Mouse (Mus musculus) layer of hippocampus, postnatal 36 days (tissue): ENCODE measurements around the gene Kdm5a. TPM values are rescaled to one million over a fixed set of nuclear protein-coding genes. Genes with fewer than 3 reads are reported as not detected.

Experiments
- DNase-seq, 2 experiments: peaks; one replicate each; pipeline ENCODE4 v3.0.0; 2022
- total RNA-seq, 2 experiments: library from RNA; stranded (reverse); gene quantifications; 2 replicates each; pipeline ENCODE4 v1.2.3; 2021

Kdm5a gene
- 10 to 100 TPM; 41.4 to 44.0 TPM for total RNA-seq

- peak; percentile 94 to 95 for DNase-seq
These were observed at the start of gene Kdm5a, which contains the start of gene Ccdc77 for GRCm38 (mm10) chr6:120363688-120364522. TSS of gene Kdm5a (plus strand) at chr6:120364124. TSS of gene Ccdc77 (minus strand) at chr6:120364374.

DNA sequence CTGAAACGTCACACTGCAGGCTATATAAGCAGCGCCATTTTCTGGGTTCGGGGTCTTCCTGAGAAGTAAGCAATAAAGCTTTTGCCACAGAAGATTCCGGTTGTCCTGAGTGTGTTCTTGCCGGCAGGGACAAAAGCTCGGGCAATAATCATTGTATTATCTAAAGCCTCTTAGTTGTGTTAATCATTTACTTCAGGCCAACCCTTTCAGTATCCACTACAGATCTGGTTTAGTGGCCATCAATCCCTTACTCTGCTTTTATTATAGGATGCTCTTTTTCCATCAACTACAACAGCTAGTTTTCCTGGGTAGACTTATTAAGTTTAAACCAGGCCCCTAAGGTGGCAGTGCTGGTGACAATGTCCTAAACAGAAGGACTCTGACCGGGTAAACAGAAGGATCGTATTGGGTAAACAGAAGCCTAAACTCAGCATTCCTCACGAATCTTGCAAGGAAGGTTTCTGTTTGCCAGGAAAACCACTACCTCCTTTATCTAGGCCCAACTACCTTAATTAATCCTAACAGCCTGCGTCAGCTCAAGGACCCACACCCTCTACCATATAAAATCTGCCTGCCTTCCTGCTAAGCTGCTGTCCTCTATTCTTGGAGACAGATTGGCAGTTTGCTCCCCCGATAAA, 45.5 kb upstream of the Kdm5a start:
- no peak for DNase-seq

DNA sequence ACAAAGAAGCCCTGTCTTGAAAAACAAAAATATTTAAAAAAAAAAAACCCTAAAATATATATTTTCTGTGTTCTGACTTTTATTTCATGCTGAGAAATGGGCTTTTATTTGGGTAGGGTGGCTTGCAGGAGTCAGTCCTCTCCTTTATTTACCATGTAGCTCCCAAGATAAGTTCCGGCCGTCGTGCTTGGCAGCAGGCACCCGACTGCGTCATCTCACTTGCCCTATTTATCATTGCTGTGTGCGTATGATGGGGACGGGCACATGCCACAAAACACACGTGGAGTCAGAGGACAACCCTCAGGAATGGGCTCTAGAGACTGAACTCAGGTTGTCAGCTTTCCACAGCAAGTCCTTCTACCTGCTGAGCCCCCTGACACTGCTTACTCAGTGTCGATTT, 44.8 kb upstream of the Kdm5a start:
- no peak for DNase-seq

DNA sequence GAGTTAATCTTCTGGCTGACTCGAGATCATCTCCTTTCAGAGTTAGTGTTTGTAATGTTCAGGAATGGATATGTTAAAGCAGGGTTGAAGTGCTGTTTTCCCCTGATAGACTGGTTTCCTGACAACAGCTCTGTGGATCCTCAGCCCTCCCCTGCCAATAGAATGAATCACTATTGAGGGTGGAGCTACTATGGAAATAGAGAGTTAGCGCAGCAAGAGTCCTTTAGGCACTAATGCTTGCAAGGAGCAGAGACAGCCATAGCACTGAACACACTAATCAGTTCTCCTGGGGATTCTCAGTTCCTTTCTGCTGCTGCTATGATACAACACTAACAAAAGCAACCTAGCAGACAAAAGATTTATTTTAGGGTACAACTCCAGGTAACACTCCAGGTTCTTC, 43.6 kb upstream of the Kdm5a start:
- DNase-seq = no peak

DNA sequence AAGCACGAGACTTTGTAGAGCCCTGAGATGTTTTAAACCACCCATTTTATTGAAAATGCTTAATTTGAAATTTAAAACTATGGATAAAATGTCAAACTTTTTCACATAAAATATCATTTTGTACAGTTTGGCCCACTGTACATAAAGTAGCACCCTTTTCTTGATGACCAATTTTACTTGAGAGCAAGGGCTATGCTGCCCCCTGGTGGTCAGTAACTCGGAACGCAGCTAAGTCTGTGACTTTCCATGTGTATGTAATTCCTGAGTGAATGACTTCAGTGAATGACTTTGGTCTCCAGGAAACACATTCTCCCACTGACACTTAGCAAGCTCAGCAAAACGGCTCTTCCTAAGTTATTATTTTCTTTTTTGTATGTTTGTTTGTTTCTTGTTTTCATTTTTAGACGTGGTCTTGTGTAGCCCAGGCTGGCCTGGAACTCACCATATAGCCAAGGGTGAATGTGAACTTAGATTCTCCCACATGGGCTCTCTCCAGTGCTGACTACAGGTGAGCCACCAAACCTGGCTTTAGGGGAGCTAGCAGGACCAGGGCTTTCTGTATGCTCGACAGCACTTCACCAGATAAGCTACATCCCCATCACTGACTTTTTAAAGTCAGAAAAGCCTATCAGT, 39.5 kb upstream of the Kdm5a start:
- DNase-seq = peak; percentile 22 to 29

DNA sequence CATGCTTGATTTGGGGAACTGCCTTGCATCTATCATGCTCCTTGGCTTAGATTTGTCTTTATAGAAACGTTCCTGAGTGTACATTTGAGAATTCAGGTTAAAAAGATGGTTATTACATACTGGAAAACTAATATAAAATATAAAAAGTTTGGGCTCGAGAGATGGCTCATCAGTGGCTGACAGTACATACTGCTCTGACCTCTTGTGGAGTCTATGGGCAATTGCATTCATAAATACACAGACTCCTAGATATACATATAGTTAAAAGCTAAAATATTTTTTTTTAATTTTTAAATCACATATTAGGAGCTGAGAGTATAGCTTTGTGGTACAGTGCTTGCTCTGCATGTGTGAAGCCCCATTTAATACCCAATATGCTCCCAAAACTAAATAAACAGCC, 31.6 kb upstream of the Kdm5a start:
- DNase-seq = no peak

- DNase-seq = no peak
These were observed 19.9 kb upstream of the Kdm5a start for GRCm38 (mm10) chr6:120343992-120344391.

DNA sequence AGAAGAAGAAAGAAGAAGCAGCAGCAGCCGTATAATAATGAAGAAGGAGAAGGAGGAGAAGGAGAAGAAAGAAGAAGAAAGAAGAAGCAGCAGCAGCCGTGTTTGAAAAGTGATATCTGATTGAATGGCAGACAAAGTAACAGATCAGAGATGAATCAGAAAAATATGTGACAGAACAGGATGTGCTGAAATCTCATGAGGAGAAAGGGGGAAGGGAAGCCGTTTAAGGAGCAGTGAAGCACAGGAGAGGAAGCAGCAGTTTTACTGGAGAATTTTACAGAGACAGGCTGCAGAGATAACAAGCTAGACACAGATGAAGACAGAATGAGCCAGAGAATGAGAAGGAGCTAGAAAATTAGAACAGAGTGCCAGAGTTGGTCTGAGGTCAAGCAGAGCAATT, 14.9 kb upstream of the Kdm5a start:
- DNase-seq = no peak

- DNase-seq = no peak
These were observed 7.4 kb upstream of the Kdm5a start for GRCm38 (mm10) chr6:120356478-120356877.

DNA sequence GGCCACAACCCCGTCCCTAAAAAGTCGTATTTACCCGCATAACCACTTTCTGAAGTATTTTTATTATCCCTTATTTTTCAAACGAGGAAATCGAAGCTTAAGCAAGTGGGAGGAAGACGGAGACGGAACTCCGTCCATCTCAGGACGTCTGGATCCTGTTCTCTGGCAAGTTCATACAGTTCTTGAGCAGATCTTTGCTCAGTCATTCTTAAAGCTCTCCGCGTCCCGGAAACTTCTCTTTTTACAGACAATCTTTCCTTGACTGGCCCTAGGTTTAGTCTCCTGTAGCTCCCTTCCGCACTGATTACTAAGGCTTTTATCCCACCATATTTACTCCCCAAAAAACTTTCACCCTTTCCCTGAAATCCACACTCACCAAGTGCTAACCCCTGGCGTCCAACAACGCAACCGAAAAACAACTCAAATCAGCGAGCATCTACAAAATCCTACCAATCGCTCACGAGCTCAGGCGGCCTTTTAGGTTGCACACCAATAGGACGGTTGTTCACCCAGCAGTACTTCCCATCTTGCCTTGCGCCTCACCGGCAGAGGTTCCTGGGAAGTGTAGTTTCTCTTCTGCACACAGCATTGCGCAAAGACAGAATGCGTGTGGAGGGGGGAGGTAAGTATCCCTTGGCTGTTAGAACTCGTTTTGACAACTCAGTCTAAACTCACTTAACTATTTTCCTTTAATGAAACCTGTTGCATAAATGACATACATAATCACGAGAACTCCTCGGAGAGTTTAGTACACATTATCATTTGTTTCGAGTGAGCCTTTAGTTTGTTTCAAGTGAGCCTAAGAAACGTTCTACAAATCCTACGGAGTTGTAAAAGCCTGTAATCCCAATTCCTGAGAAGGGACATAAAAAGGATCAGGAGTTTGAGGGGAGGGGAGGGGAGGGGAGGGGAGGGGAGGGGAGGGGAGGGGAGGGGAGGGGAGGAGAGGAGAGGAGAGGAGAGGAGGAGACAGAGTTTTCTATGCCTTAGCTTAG, 6.7 kb upstream of the Kdm5a start:
- DNase-seq = peak; percentile 83 to 84

- no peak for DNase-seq
These were observed 1.8 kb upstream of the Kdm5a start for GRCm38 (mm10) chr6:120362124-120362523.

GRCm38 (mm10) chr6:120362774-120363687, 893 bp upstream of the Kdm5a start:
- no peak for DNase-seq

- DNase-seq = no peak
These were observed 590 bp downstream of the Kdm5a start for GRCm38 (mm10) chr6:120364523-120364905.

DNA sequence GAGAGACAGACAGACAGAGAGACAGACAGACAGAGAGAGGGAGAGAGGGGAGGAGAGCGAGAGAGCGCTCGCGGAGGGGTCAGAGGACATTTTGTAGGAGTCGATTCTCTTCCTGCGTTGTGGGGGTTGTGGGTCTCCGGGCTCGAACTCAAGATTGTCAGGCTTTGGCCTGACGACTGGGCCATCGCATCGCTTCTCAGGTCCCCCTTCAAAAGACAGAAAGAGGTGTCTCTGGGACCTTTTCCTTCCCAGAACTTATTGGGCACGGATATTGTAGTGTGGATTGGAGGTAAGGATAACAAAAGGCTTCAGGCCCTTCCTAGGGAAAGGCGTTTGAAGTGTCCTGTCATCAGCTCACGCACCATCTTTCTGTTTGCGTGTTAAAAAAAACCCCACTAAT, 1.1 kb downstream of the Kdm5a start:
- no peak for DNase-seq

GRCm38 (mm10) chr6:120376736-120377135, 12.8 kb downstream of the Kdm5a start:
- DNase-seq = no peak

DNA sequence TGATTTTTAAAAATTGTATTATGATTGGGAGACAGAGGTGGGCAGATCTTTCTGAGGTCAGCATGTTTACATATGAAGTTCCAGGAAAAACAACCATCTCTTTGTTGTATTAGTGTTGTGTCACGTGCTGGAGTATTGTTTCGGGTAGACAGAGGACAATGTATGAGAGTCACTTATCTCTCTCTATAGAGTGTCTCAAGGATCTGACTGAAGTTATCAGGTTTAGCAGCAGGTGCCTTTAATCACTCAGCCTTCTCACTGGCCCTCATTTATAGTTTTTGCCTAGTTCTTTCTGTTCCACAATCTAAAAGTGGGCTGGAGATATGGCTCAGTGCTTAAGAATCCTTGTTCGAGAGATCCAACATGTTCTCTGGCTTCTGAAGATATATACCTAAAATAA, 26.1 kb downstream of the Kdm5a start:
- no peak for DNase-seq

DNA sequence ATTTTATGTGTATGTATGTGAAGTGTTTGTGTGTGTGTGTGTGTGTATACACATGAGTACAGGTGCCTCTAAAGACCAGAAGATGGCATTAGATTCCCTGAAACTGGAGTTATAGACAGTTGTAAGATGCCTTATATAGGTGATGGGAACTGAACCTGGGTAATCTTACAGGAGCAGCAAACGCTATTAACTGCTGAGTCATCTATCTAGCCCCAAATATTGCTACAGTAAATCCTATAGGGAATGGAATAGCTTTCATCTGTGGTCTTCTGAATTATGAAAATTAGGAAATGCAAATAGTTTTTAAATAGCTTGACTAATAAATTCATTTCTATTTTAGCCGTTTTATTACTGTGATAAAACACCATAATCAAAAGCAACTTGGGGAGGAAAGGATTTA, 28.9 kb downstream of the Kdm5a start:
- no peak for DNase-seq

GRCm38 (mm10) chr6:120395622-120396345, 31.9 kb downstream of the Kdm5a start:
- no peak for DNase-seq

DNA sequence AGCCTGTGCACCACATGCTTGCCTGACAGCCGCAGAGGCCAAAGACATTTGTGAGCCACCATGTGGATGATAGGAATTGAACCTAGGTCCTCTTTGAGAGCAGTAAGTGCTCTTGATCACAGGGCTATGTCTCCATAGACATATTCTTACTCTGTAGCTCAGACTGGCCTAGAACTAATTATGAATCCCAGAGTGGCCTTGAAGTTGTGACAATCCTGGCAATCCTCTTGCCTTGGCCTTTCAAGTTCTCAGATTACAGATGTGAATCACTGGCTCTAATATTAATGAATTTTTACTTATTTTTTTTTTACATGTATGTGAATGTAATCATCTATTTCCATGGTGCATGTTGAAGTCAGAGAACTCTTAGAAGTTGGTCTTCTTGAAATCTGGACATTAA, 40.0 kb downstream of the Kdm5a start:
- DNase-seq = no peak

- DNase-seq = no peak
These were observed 74.2 kb downstream of the Kdm5a start for GRCm38 (mm10) chr6:120438161-120438560.
